Mouse (Mus musculus) erythroblast, embryonic 14.5 days (primary cell): ENCODE measurements around the gene Dzip1.

ENCODE experiments used
- GATA1 ChIP-seq: IDR thresholded peaks from 2 replicates; pipeline ENCODE4 v1.6.1; 2012; ENCODE audit warnings: low read length, inconsistent platforms, mixed read lengths
- TAL1 ChIP-seq: IDR thresholded peaks from 3 replicates; pipeline ENCODE4 v1.6.1; 2012; ENCODE audit warnings: low read length, inconsistent platforms, mixed read lengths

GRCm38 (mm10) chr14:118899940-118900339 is 25.3 kb downstream of the Dzip1 start:
- TF ChIP-seq TAL1 = no peak
- no peak for TF ChIP-seq GATA1
